Mouse (Mus musculus) left cerebral cortex, adult 8-10 months (tissue): ENCODE results near the gene Pak2. TPM values are rescaled to one million over a fixed set of nuclear protein-coding genes. Genes with fewer than 3 reads are reported as not detected.

Source experiments
- DNase-seq, 2 experiments: peaks; one replicate each; pipeline ENCODE4 v3.0.0; 2022; ENCODE audit warnings: low spot score in 2 of 2
- microRNA-seq, 2 experiments: library from miRNA; unstranded; fragments of <30 nt; microRNA quantifications; one replicate each; pipeline ENCODE4 v1.2.0; 2022
- total RNA-seq, 4 experiments: library from RNA; stranded (reverse); gene quantifications; 2 replicates each; pipeline ENCODE4 v1.2.4; 2022

Gene Pak2
- total RNA-seq, 4 experiments from 2014 or later: 27.4 to 28.2 (median 27.8) TPM

DNA sequence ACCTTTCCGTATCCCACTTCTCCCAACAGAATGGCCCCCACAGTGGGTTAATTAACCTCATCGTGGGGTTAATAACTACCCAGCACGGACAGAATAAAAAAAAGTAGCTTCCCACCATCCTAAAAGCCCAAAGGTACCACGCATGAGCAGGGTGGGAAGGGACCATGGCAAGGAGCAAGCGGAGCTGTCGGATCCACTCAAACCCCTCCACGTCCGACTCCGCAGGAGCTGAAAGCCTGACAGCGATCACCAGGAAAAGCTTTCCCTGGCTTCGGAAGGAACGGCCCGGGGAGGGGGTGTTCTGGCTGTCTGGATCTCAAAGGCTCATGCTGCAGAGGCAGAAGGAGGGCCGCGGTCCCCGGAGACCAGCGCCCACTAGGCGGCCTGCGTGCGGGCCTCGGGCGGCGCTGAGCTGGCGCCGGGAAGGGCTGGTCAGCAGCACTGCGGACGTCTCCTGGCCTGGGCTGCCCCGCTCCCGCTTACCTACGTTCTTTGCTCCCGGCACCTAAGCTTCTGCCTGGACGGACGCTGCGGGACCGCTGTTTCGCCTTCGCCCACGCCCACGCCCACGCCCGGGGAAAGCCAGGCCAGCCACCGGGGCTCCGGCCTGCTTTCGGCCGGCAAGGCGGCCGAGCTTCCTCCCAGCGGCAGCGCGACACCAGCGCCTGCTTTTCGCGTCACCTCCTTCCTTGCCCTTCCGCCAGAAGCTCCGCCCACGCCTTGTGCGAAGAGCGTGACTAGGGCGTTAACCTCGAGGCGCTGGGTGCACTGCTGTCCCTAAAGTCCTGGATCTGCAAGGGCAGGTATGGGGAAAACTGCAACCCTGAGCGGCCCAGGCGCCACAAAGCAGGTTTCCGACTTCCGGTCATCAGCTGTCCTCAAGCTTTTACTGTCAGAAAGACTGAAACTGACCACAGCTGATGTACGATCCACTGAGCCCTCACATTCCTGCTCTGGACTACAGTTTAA, 76.3 kb downstream of the Pak2 start, which contains the start of gene Senp5:
Gene Senp5 (minus strand): TSS at position 779 of the 969 bp plus-strand sequence.
- DNase-seq: peak; percentile 77 to 87

- DNase-seq: no peak
Measured at GRCm38 (mm10) chr16:31996371-31996770, 82.8 kb downstream of the Pak2 start.

GRCm38 (mm10) chr16:31993946-31994345, 85.2 kb downstream of the Pak2 start:
- DNase-seq: no peak

GRCm38 (mm10) chr16:31993195-31993594, 85.9 kb downstream of the Pak2 start:
- DNase-seq: no peak

DNA sequence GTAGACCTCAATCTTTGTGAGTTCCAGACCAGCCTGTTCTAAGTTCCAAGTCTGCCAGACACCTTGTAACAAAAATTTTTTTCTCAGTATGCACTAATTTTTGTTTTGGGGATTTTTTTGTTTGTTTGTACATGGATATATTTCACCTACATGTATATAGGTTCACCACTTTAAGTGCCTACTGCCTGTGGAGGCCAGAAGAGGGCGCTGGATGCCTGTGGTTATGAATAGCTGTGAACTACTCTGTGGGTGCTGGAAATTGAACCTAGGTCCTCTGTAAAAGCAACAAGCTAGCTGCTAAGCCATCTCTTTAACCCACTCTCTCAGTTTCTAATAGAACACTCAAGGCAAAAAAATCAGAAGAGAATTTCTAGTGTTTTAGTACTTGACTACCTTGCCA, 87.1 kb downstream of the Pak2 start:
- no peak for DNase-seq

GRCm38 (mm10) chr16:31980946-31981345, 98.2 kb downstream of the Pak2 start:
- DNase-seq: no peak

DNA sequence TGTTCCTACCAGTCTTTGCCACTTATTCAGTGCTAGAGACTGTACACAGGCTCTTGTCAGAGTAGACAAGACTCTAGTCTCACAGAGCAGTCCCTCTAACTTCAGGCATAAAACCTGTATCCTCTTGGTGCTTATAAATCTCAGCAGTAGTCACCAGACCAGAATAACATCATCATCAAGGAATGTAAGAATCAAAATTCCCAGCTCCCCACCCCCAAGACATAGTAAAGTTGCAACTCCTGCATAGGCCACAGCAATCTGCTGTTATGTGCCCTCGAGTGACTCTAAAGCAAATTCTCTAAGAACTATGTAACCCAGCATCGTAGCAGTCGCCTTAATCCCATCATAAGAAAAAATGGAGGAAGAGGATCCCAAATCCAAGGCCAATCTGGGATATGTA, 99.6 kb downstream of the Pak2 start:
- DNase-seq: no peak

DNA sequence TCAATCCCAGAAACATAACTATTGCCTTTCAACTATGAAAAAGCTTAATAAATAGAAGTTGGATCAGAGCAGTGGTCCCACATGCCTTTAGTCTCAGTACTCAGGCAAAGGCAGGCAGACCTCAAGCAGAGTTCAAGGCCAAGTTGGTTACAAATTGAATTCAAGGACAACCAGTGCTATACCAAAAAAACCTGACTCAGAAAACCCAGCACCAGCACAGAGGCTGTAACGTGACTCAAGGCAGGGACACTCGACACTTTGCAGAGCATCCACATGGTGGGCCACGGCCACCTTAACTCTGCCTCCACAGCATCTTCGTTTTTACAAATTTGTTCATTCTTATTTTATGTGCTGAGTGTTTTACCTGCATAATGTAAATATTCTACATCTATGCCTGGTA, 103.9 kb downstream of the Pak2 start:
- DNase-seq: no peak

Small RNAs within 50 kb of the gene (microRNA-seq; reads per million reads assigned to microRNA genes)
- gene Gm26269: 0 reads per million in 2 experiments

Other genes with a start within 250 kb of the Pak2 start
- gene Meltf, start 200.5 kb downstream of the Pak2 start, total RNA-seq: under 1 TPM; 0.59 to 0.72 (median 0.64) TPM
- gene Pigz, start 145.5 kb downstream of the Pak2 start, total RNA-seq: 10 to 100 TPM; 26.2 to 30.5 (median 28.8) TPM
- gene 0610012G03Rik, start 130.8 kb downstream of the Pak2 start, total RNA-seq: 10 to 100 TPM; 34.8 to 38.9 (median 36.8) TPM
- gene Ncbp2, start 130.8 kb downstream of the Pak2 start, total RNA-seq: 10 to 100 TPM; 44.4 to 48.0 (median 46.2) TPM
- 10 to 100 TPM; 43.3 to 47.8 (median 44.2) TPM for gene Senp5, start 76.1 kb downstream of the Pak2 start, total RNA-seq
- 10 to 100 TPM; 24.1 to 27.8 (median 24.8) TPM for gene Pigx, start 20.4 kb upstream of the Pak2 start, total RNA-seq
- 10 to 100 TPM; 59.5 to 66.8 (median 64.2) TPM for gene Cep19, start 20.5 kb upstream of the Pak2 start, total RNA-seq
- 1 to 10 TPM; 6.4 to 8.9 (median 8.6) TPM for gene Nrros, start 86.3 kb upstream of the Pak2 start, total RNA-seq
- not detected for gene Bex6, start 100.5 kb upstream of the Pak2 start, total RNA-seq
- gene Fbxo45, start 167.8 kb upstream of the Pak2 start, total RNA-seq: 10 to 100 TPM; 42.5 to 44.2 (median 43.9) TPM
- gene Wdr53, start 167.9 kb upstream of the Pak2 start, total RNA-seq: 10 to 100 TPM in 3 of 4 experiments, 1 to 10 TPM in 1; 9.8 to 14.5 (median 12.9) TPM
- gene Smco1, start 192.1 kb upstream of the Pak2 start, total RNA-seq: under 1 TPM; 0.25 to 0.62 (median 0.36) TPM
- 10 to 100 TPM; 25.0 to 28.0 (median 26.0) TPM for gene Rnf168, start 198.1 kb upstream of the Pak2 start, total RNA-seq